Mouse (Mus musculus): ENCODE data around the gene Zfp651.

Gene Zfp651

GRCm38 (mm10) chr9:121759091-121760081, at the start of gene Zfp651:
Gene Zfp651, plus strand, starts transcription at chr9:121759330.
- peak; percentile 60 for DNase-seq

DNA sequence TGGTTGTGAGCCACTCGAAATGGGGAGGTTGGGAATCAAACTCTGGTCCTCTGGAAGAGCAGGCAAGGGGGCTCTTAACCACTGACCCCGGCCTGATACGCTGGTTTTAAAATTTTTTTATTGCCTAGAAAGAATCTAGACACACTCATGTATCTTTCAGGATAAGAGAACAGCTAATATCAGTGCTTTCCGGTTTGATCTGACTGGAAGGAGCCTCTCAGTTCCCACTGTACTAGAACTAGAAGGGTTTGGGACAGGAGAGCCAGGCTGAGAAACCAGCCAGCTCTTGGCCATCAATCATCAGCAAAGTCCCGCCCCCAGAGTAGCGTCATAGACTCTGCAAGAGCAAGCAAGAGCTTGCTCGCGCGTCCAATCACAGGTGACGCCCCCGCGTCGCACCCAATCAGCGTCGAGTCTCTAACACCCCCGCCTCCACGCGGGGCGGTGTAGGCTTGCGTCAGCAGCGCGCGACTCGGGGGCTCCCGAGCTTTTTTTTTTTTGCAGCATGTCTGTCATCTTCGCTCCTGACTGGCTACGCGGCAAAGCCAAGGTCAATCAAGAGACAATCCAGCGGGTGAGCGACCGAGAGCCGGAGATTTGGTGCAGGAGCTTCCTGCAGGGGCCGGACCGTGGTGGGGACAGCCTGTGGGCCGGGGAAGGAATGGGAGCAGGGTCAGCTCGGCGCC, 49.1 kb upstream of the Zfp651 start, which contains the start of gene Ss18l2:
Gene Ss18l2 (plus strand): TSS at position 432 of the 686 bp plus-strand sequence.
- peak; percentile 99 for DNase-seq

DNA sequence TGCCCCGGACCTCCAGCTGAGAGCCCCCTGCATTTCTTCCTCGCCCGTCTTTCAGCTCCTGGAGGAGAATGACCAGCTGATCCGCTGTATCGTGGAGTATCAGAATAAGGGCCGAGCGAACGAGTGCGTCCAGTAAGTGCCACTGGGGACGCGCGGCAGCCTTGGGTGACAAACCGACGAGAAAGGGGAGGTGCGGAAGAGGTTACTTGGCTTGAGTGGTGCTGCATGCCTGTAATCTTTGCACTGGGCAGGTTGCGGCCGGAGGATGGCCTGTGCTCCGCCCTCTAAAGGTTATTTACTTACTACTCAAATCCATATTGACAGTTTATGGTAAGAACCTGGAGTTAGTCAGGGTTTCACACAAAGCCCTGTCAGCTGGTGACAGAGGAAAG, 48.5 kb upstream of the Zfp651 start:
- DNase-seq: peak; percentile 43

GRCm38 (mm10) chr9:121717048-121717447, 42.1 kb upstream of the Zfp651 start:
- DNase-seq: no peak

DNA sequence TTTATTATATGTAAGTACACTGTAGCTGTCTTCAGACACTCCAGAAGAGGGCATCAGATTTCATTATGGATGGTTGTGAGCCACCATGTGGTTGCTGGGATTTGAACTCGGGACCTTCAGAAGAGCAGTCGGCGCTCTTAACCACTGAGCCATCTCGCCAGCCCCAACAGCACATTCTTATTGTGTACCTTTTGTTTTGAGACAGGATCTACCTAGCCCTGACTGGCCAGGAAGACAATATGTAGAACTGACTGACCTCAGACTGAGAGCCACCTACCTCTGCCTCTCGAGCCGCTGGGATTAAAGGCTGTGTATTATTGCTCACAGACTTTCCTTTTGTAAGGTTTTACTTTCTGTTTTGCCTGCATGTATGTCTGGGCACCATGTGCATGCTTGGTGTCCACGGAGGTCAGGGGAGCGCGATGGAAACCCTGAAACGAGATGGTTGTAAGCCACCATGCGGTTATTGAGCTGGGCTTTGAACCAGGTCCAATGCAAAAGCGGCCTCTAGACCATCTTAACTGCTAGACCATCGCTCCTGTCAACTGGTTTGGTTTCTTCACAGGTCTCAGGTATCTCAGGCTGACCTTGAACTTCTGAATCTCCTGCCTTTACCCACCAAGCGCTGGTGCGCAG, 40.9 kb upstream of the Zfp651 start:
- no peak for DNase-seq

DNA sequence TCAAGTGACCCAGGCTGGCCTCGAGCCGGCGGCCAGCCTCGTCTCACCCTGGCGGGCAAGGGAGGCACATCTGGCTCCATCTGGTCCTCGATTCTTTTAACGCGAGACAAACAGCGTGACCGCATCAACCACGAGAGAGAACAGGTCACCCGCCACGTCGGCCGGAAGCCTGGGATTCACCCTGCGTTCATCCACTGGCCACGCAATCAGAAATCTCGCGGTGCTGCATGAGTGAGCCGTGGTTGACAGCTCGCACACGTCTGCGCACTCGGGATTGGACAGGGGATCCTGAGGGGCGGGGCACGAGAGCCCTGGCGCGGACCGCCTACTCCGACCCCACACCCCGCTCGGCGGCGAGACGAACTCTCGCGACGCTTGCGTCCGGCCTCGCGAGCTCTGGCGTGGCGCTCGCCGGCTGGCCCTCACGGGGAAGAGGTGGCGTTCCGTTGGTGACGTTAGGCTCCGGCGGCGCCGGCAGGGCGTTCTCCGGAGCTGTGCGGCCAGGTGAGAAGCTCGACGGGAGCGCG, 40.3 kb upstream of the Zfp651 start, which contains the start of gene Nktr:
Gene Nktr (plus strand): TSS at position 378 of the 527 bp plus-strand sequence.
- DNase-seq: peak; percentile 98

DNA sequence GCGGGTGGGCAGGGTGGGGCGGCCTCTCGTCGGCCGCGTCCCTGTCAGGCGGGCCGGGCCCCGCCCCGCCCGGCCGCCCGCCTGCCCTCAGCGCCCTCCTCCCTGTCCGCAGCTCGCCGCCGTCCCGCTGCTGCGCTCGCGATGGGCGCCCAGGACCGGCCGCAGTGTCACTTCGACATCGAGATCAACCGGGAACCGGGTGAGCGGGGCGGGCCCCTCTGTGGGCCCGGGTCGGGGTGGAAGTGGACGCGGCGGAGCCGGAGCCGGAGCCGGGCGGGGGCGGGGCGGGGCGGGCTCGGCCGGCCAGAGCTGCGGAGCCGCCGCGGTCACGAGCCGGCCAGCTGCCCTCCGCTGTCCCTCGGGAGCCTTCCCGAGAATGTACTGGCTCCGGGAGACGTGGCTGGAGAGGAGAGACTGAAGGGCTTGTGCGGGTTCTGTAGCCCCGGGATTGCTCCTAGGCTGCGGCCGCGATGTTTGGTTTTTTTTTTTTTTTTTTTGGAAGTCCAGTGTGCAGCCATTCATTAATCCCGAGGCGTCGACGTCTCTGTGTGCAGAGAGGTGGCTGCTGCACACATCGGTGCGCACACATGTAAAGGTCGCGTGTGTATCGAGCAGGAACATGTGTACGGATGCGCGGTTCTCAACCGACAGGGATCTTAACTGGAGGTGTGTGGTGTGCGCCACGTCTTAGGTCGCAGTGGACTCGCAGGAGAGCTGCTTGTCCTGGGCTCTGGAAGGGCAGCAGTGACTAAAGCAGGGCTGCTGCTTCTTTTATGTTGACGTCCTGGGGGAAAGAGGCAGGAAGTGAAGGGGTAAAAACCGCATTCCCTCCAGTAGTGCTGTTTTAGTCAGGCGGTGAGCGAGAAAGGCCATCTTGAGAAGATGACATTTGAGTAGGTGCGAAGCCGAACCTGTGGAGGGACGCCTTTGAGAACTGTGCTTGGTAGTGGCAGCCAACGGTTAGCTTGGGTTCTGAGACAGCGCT, 39.5 kb upstream of the Zfp651 start:
- DNase-seq: peak; percentile 14

DNA sequence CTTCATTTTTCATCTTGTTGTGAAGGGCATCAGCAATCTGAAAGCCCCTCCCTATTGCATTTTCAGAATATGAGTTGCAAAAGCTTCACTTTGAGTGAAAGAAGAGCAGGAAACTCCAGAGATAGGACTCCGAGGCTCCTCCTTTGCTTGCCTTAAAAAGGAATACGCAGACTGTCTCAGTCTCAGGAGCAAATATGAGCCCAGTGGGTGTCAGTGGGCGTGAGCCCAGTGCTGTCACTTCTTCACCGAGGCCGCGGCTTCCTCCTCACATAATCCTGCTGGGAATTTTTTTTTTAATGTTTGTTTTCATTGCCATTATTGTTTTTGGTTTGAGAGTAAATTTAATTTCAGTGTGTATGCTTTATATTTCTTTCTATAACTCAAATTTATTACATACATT, 18.6 kb upstream of the Zfp651 start:
- no peak for DNase-seq

- no peak for DNase-seq
These were observed 18.0 kb upstream of the Zfp651 start for GRCm38 (mm10) chr9:121741168-121741567.

- no peak for DNase-seq
These were observed 15.1 kb upstream of the Zfp651 start for GRCm38 (mm10) chr9:121744051-121744450.

DNA sequence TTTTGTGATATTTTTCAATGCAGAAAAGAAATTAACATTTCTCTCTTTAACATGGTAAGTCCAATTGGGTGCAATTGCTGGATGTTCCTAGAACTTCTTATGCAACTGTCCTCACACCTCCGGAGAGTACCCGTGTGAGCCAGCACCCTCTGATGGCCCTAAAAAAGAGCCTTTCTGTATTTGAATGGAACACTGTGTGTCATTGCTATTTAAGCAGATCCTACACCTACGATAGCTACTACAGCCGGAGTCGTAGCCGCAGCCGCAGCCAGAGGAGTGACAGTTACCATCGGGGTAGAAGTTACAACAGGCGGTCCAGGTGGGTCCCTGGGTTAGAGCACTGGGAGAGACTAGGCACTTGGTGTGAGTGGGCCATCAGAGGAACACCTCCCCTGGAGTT, 6.4 kb upstream of the Zfp651 start:
- DNase-seq: no peak

- no peak for DNase-seq
These were observed 4.5 kb upstream of the Zfp651 start for GRCm38 (mm10) chr9:121754624-121755023.

- DNase-seq: no peak
These were observed 2.3 kb upstream of the Zfp651 start for GRCm38 (mm10) chr9:121756785-121757184.

DNA sequence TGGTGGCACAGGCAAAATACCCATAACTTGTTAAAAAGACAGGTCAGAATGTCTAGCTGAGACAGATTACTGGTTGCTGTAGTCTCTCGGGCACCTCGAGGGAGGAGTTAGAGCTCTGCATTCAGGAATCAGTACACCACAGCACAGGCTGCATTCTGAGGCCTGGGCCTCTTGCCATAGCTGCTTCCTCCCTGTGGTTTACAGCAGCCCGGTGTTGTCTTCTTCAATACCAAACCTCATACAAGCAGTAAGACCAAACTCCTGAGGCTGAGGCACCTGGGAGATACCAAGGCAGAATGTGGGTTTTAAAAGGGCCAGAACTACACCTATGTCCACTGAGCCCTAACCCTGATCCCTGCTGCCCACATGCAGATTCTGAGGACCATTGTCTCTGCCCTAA, 1.7 kb upstream of the Zfp651 start:
- no peak for DNase-seq

DNA sequence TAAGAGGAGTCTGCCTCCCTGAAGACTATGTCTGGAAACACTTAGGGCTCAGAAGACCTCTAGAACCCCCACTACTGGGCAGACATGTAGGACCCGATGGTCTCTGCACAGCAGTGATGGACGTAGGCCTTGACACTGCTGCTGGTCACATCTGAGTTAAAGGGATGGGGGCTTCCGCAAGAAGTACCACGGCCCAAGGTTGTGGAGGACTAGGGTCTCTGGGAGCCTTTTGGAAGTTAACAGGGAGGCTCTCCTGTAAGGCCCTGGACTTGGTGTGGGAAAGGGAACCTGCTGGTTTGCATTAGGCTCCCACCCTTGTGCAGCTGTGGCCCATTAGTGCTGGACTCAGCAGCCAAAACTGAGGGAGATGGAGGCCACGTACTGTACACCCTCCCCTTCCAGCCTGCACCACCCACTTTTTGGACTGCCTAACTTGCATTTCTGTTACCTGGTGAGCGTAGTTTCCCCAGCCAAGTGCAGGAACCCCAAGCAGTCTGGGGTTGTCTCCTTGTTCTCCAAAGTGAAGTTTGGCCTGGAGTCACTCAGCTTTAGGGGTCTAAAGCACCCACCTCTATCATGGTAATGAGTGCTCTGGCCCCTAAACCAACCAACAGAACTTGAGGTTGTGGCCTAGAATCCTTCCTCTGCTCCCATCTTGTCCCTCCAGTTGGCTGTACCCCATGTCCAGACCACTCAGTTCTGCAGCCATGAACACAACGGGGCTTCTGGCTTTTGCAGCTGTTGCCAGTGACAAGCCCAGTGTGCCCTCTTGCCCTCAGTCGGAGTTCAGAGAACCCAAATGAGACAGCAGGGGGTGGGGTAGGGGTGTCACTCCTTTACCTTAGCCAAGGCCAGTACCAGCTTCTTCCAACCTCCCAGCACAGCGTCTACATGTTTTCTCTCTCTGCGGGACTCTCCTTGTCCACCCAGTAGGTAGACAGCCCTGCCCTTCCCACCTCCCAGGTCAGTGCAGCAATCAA, 1.0 kb upstream of the Zfp651 start:
- DNase-seq: peak; percentile 14

DNA sequence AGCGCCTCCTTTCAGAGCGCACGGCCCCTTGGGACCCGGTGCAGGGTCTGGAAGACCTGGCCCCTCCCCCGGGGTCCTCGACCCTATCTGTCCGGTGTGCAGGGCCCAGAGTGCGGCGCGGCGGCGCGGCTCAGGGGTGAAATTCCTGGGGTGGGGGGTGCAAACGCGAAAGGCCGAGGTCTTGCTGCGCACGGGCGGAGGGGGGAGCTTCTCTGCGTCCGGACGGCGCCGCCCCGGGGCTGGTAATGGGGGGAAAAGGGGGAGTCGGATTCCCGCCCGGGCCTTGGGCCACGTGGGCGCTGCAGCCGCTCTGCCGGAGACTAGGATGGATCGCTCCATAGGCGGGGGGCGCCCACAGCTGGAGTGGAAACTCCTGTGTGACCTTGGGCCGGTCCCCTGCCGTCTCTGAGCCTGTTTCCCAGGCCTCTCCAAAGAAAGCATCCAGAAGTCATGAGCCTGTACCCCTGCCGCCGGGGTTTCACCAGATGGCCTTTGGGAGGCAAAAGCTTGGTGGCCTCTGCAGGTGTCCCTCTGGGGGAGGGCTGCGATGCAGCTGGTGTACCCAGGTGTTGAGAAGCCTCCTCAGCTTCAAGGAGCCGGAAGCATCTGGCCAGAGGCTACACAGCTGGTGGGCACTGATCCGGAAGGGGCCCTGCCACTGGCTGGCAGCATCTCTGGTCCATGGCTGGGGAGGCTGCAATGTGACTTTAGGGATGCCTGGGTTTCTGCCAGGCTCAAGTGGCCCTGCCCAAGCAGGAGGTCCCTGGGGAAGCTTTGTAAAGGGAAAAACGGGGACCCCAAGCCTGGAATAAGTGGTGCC, 1.4 kb downstream of the Zfp651 start:
- peak; percentile 73 for DNase-seq

- DNase-seq: peak; percentile 11
These were observed 2.0 kb downstream of the Zfp651 start for GRCm38 (mm10) chr9:121761091-121761665.

DNA sequence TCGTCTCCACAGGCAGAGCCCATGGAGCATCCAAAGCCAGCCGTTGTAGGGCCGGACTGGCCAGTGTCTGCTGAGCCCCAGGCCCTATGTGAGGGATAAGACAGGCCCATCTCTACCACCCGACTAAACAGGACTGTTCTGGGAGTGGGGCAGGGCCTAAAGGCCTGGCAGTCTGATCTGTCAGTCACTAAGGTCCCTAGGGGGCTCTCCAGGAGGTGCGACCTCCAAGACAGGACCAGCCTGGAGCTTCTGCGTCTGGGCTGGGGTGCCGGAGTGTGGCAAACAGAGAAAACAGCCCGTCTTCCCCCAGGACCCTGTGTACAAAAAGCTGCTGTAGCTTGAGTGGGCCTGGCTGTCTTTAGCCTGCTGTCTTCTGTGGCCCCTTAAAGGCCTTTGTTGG, 2.7 kb downstream of the Zfp651 start:
- no peak for DNase-seq

DNA sequence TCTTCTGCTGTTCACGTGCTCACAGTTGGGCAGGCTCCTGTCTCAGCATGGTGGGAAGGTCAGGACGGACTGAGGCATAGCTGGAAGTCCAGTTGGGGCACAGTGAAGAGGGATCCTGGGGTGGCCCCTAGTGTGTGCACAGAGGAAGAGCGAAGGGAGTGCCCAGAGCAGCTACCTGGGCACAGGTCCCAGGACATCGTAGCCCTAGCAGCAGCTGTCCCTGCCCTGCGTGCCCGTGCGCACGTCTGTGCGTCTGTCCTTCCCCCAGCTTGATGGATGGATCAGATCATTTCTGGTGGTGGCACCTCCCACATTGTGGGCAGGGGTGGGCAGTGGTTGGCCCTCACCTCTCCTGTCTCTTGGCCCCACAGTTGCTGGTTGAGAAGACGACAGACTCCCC, 3.1 kb downstream of the Zfp651 start:
- DNase-seq: no peak

Data from lung, postnatal 14 days (tissue).